Mouse (Mus musculus) kidney, postnatal 0 days (tissue): ENCODE measurements around the gene Tnip1. TPM values are rescaled to one million over a fixed set of nuclear protein-coding genes. Genes with fewer than 3 reads are reported as not detected.

ENCODE experiments used
- ATAC-seq: fragments of 200-750 bp; cut with Nextera tagmentation; replicated peaks from 2 replicates; pipeline ENCODE4 v1.8.0; 2017; ENCODE audit warnings: low read depth, moderate number of reproducible peaks, moderate TSS enrichment, moderate library complexity; ENCODE audit not compliant: low FRiP score
- DNase-seq: peaks from one replicate; pipeline ENCODE4 v3.0.0-alpha.2; 2016; ENCODE audit warnings: low spot score
- H3K27ac ChIP-seq: fragments of 300-500 bp; sonication (generic); 2 replicates; pipeline ENCODE4 v1.5.1; 2014; ENCODE audit warnings: mild to moderate bottlenecking
- H3K27me3 ChIP-seq: fragments of 300-500 bp; sonication (generic); 2 replicates; pipeline ENCODE4 v1.6.1; 2014; ENCODE audit warnings: low read length, mixed read lengths; ENCODE audit not compliant: insufficient read depth
- H3K36me3 ChIP-seq: fragments of 300-500 bp; sonication (generic); 2 replicates; pipeline ENCODE4 v1.6.1; 2014; ENCODE audit warnings: low read length, mixed read lengths; ENCODE audit not compliant: insufficient read depth
- H3K4me1 ChIP-seq: fragments of 300-500 bp; sonication (generic); replicated peaks from 2 replicates; pipeline ENCODE4 v1.6.1; 2014; ENCODE audit warnings: antibody characterized with exemption, low read length, mixed read lengths; ENCODE audit not compliant: insufficient read depth
- H3K4me2 ChIP-seq: fragments of 300-500 bp; sonication (generic); 2 replicates; pipeline ENCODE4 v1.6.1; 2014; ENCODE audit warnings: mild to moderate bottlenecking, low read length, moderate library complexity, mixed read lengths
- H3K4me3 ChIP-seq: fragments of 300-500 bp; sonication (generic); replicated peaks from 2 replicates; pipeline ENCODE4 v1.5.1; 2014; ENCODE audit warnings: low read depth, low read length
- H3K9ac ChIP-seq: fragments of 300-500 bp; sonication (generic); 2 replicates; pipeline ENCODE4 v1.6.1; 2014; ENCODE audit warnings: low read depth, low read length
- H3K9me3 ChIP-seq: fragments of 300-500 bp; sonication (generic); replicated peaks from 2 replicates; pipeline ENCODE4 v1.6.1; 2016; ENCODE audit warnings: low read length, inconsistent platforms, mixed read lengths
- CTCF ChIP-seq: IDR thresholded peaks from 2 replicates; pipeline ENCODE4 v1.5.1; 2016; ENCODE audit warnings: antibody characterized with exemption, low read depth, mild to moderate bottlenecking, moderate library complexity
- WGBS: fragments of 180-500 bp; shearing (Covaris S2); extraction: QIAGEN DNeasy Blood & Tissue Kit; methylation state at CpG from one replicate; pipeline ENCODE4 v1.1.7; 2014; 5-methylcytosine and 5-hydroxymethylcytosine counted together
- polyA plus RNA-seq: library from polyadenylated mRNA; unstranded; fragments of >200 nt; fragmentation: Nextera tagmentation; extraction: Ambion mirVana; gene quantifications from 2 replicates; pipeline ENCODE4 v1.2.1, GENCODE M21; 2015

Tnip1 gene
- polyA plus RNA-seq, 1 experiment from 2014 or later = 17.5 TPM

GRCm38 (mm10) chr11:54982520-54982919, 19.8 kb upstream of the Tnip1 start:
- Histone ChIP-seq H3K4me2 (no peak overlapping the region), H3K27me3 (no peaks in the 10 kb centered on the region), H3K4me3 (no peak overlapping the region), H3K27ac (no peak overlapping the region), H3K9me3 (no peaks in the 10 kb centered on the region), H3K36me3 (peaks cover 38% of the 10 kb centered on the region), H3K4me1 (no peaks in the 10 kb centered on the region), H3K9ac (no peak overlapping the region)
- ATAC-seq = no peak
- 90% methylated on average over 6 of the region's 6 CpGs for WGBS
- TF ChIP-seq CTCF = peak; percentile 42
- DNase-seq = no peak

- 86% methylated on average over 4 of the region's 4 CpGs for WGBS
- Histone ChIP-seq H3K27ac (no peak overlapping the region), H3K4me3 (no peak overlapping the region), H3K9ac (no peak overlapping the region), H3K4me2 (no peak overlapping the region), H3K9me3 (no peaks in the 10 kb centered on the region), H3K4me1 (no peaks in the 10 kb centered on the region), H3K27me3 (no peaks in the 10 kb centered on the region), H3K36me3 (peaks cover 38% of the 10 kb centered on the region)
- DNase-seq (no peak), ATAC-seq (no peak)
- no peak for TF ChIP-seq CTCF
Observed at GRCm38 (mm10) chr11:54981630-54982029, 18.9 kb upstream of the Tnip1 start.

DNA sequence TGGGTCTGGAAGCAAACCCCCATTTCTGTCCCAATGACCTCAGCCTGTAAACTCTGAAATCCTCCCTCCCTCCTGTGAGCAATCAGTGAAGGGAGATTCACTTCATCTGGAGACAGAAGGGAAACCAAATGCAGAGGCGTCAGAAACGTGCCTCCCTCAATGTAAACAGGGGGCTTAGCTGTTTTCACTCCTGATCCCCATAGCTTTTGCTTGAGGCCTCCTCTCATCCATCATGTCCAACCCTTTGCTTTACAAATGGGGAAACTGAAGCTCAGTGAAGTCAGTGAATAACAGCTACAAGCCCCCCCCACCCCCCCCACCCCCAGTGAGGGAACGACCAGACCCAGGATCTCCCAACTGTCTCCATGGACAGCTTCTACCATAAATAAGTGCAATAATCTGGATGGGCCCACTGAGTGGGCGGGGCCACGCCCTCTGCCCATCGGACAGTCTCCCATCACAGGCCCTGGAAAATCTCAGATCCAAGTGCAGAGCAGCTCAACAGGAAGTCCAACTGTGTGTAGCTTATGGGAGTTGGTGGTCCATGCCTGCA, 14.7 kb upstream of the Tnip1 start:
- Histone ChIP-seq H3K36me3 (peaks cover 30% of the 10 kb centered on the region), H3K27ac (no peak overlapping the region), H3K9ac (no peak overlapping the region), H3K27me3 (no peaks in the 10 kb centered on the region), H3K4me3 (no peak overlapping the region), H3K9me3 (no peaks in the 10 kb centered on the region), H3K4me2 (no peak overlapping the region), H3K4me1 (no peaks in the 10 kb centered on the region)
- ATAC-seq (no peak), DNase-seq (no peak)
- WGBS = 36% methylated on average over 6 of the region's 6 CpGs
- TF ChIP-seq CTCF = no peak

- Histone ChIP-seq H3K27ac (no peak overlapping the region), H3K4me2 (no peak overlapping the region), H3K4me1 (no peaks in the 10 kb centered on the region), H3K9me3 (no peaks in the 10 kb centered on the region), H3K27me3 (no peaks in the 10 kb centered on the region), H3K36me3 (peaks cover 19% of the 10 kb centered on the region; the same call in 1 of the 2 replicates), H3K4me3 (no peak overlapping the region), H3K9ac (no peak overlapping the region)
- WGBS = 92% methylated on average over 2 of the region's 2 CpGs
- ATAC-seq (no peak), DNase-seq (no peak)
- TF ChIP-seq CTCF = no peak
Observed at GRCm38 (mm10) chr11:54976351-54976750, 13.6 kb upstream of the Tnip1 start.

GRCm38 (mm10) chr11:54975756-54976155, 13.0 kb upstream of the Tnip1 start:
- 87% methylated on average over 2 of the region's 2 CpGs for WGBS
- Histone ChIP-seq H3K9me3 (no peaks in the 10 kb centered on the region), H3K27me3 (no peaks in the 10 kb centered on the region), H3K36me3 (peaks cover 16% of the 10 kb centered on the region; the same call in 1 of the 2 replicates), H3K4me2 (no peak overlapping the region), H3K9ac (no peak overlapping the region), H3K4me1 (no peaks in the 10 kb centered on the region), H3K4me3 (no peak overlapping the region), H3K27ac (no peak overlapping the region)
- DNase-seq (no peak), ATAC-seq (no peak)
- TF ChIP-seq CTCF = no peak

DNA sequence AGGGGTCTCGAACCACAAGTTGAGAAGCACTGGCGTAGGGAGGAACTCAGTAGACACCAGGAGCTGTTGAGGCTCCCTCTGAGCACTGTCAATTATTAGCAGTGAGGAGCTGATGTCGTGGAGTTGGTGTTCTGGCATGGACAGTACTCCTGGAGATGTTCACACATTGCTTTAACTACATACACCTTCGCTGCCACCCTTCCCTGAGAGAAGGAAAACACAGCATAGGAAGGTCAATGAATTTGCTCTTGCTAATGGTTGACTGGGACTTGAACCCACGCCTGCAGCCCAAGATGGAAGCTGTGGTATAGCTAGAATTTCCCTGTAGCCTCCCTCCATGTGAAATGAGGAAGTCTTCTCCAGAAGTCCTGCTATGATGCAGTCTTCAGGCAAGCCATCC, 12.6 kb upstream of the Tnip1 start:
- H3K27ac ChIP-seq = no peak overlapping the region
- ATAC-seq (no peak), DNase-seq (no peak)
- no peaks in the 10 kb centered on the region for H3K4me1 ChIP-seq
- WGBS = 85% methylated on average over 5 of the region's 5 CpGs
- H3K27me3 ChIP-seq = no peaks in the 10 kb centered on the region
- no peaks in the 10 kb centered on the region for H3K9me3 ChIP-seq
- TF ChIP-seq CTCF = no peak
- no peak overlapping the region for H3K9ac ChIP-seq
- no peak overlapping the region for H3K4me3 ChIP-seq
- peaks cover 14% of the 10 kb centered on the region; the same call in 1 of the 2 replicates for H3K36me3 ChIP-seq
- no peak overlapping the region for H3K4me2 ChIP-seq

DNA sequence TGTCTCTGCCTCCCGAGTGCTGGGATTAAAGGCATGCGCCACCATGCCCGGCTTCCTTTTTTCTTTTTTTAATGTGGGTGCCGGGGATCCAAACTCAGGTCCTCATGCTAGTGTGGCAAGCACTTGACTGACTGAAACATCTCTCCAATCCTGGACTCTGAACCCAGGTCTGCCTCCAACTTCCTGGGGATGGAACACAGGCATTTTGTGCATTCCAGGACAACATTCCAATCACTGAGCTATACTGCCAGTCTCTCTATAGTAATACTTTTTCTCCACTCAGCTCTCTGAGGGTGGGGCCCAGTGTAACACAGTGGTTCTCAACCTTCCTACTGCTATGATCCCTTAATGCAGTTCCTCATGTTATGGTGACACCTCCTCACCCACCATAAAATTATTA, 11.9 kb upstream of the Tnip1 start:
- Histone ChIP-seq H3K36me3 (peaks cover 9% of the 10 kb centered on the region; the same call in 1 of the 2 replicates), H3K27me3 (no peaks in the 10 kb centered on the region), H3K4me1 (no peaks in the 10 kb centered on the region), H3K4me2 (no peak overlapping the region), H3K4me3 (no peak overlapping the region), H3K27ac (no peak overlapping the region), H3K9ac (no peak overlapping the region), H3K9me3 (no peaks in the 10 kb centered on the region)
- DNase-seq (no peak), ATAC-seq (no peak)
- no peak for TF ChIP-seq CTCF
- whole genome bisulfite sequencing = 91% methylated on average over 4 of the region's 4 CpGs
